Mouse (Mus musculus): ENCODE results near the gene Trib3.

DNA sequence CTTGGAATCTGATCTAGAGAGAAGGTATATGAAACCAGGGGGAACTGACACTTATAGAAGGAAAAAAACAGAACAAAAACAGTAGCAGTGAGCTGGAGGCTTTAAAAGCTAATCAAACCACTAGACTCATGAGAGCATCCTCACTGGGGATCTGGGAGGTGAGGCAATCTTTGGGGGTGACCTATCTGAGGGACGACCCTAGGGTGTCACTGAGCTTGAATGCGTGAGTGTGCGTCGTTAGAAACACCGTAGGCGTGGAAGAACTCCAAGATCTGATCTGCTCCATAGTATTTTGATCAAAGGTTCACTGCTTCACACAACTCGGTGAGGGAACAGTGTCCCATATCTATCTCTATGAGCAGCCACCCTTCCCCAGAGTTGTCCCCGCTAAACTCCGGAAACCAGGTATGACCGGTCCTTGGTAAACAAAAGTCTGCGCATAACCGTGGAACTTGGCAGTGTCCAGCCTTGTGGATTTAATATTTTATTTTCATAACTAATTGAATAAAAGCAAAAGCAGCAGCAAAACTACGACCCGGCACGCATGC, 50.6 kb downstream of the Trib3 start:
- TF ChIP-seq POLR2A (IDR thresholded peaks at IDR 0.05; ENCODE audit: extremely low read depth, insufficient read depth, low read length), result no peak
- TF ChIP-seq CTCF (IDR thresholded peaks at IDR 0.05; ENCODE audit: low read depth, low read length), result no peak
